15 mouse cellular contexts compared by ENCODE assay signal in genomic region chr9:60316510-60316909, GRCm38 (mm10).
DNase-seq lines count a peak whose midpoint lies in the region; ATAC-seq and TF ChIP-seq lines count a peak whose summit lies in the region.
"Had no signal": no experiment of that assay in that cellular context is flagged by ENCODE, and none has a peak within 500 bp of the region (broad histone marks: within the 10 kb centered on the region; RNA-seq: fewer than 3 reads in every experiment).

No protein-coding gene starts in this region.

- H3K4me1 ChIP-seq in heart, postnatal 0 days (ENCODE audit: control insufficient read depth, insufficient read depth): peaks cover 11% of the 10 kb centered on the region
- peaks cover 10% of the 10 kb centered on the region; the same call in 1 of the 2 replicates for H3K4me1 ChIP-seq in hindbrain, embryonic 14.5 days (replicated peaks; ENCODE audit: control insufficient read depth, insufficient read depth, low read length)

- no peak overlapping the region for H3K4me3 ChIP-seq in heart, postnatal 0 days (ENCODE audit: low read depth, low read length)
- no peak overlapping the region for H3K4me3 ChIP-seq in hindbrain, embryonic 14.5 days (replicated peaks; ENCODE audit: low read length)
- H3K4me3 ChIP-seq: hindbrain, embryonic 12.5 days; limb, embryonic 15.5 days had no signal

- H3K9ac ChIP-seq in heart, postnatal 0 days (replicated peaks; ENCODE audit: low read depth, low read length): no peak overlapping the region
- no peak overlapping the region for H3K9ac ChIP-seq in hindbrain, embryonic 14.5 days
- H3K9ac ChIP-seq: hindbrain, embryonic 12.5 days; limb, embryonic 15.5 days had no signal

- WGBS in heart, postnatal 0 days: 21% methylated on average over 5 of the region's 5 CpGs
- 89% methylated on average over 5 of the region's 5 CpGs for WGBS in hindbrain, embryonic 14.5 days

- H3K27ac ChIP-seq in heart, postnatal 0 days (ENCODE audit: low read depth): peak overlapping the region; percentile 77
- H3K27ac ChIP-seq in hindbrain, embryonic 14.5 days: no peak overlapping the region
- H3K27ac ChIP-seq: hindbrain, embryonic 12.5 days; limb, embryonic 15.5 days had no signal

- no peak for TF ChIP-seq CTCF in heart, postnatal 0 days (IDR thresholded peaks at IDR 0.05; ENCODE audit: low read depth)

- H3K27me3 ChIP-seq in heart, postnatal 0 days (ENCODE audit: control insufficient read depth, insufficient read depth, low read length): no peaks in the 10 kb centered on the region
- no peaks in the 10 kb centered on the region for H3K27me3 ChIP-seq in hindbrain, embryonic 14.5 days (ENCODE audit: control insufficient read depth, insufficient read depth, low read length)
- H3K27me3 ChIP-seq: hindbrain, embryonic 12.5 days; limb, embryonic 15.5 days had no signal

- TF ChIP-seq EP300 in heart, postnatal 0 days (IDR thresholded peaks at IDR 0.05; ENCODE audit: low read depth): no peak

- peak; percentile 37; the same call in 1 of the 2 replicates for ATAC-seq in heart, postnatal 0 days (ENCODE audit: insufficient read depth, low read depth)
- no peak for ATAC-seq in hindbrain, embryonic 14.5 days (ENCODE audit: low FRiP score)
- ATAC-seq: forebrain, embryonic 16.5 days; midbrain, embryonic 16.5 days had no signal

- peak; percentile 55 to 61 for DNase-seq in cerebellum, postnatal 25 days
- DNase-seq in cerebellum, postnatal 4 days (ENCODE audit: low spot score in 2 of 2): no peak
- peak; percentile 25 for DNase-seq in lung, postnatal 10 days
- DNase-seq in lung, adult 18-20 months: no peak
- DNase-seq in heart, postnatal 0 days (ENCODE audit: low spot score): peak; percentile 49
- peak; percentile 55 for DNase-seq in skeletal muscle tissue, adult 2 months (ENCODE audit: low read depth, low spot score)
- no peak for DNase-seq in hindbrain, embryonic 14.5 days (ENCODE audit: low spot score)
- DNase-seq in adrenal gland, adult (ENCODE audit: inconsistent age in 2 of 2, low spot score in 1 of 2): no peak
- DNase-seq: right cerebral cortex, postnatal 25 days; thymus, adult 18-20 months had no signal

- H3K36me3 ChIP-seq in heart, postnatal 0 days (replicated peaks; ENCODE audit: control insufficient read depth, insufficient read depth, low read length): no peaks in the 10 kb centered on the region
- H3K36me3 ChIP-seq in hindbrain, embryonic 14.5 days (replicated peaks; ENCODE audit: control insufficient read depth, insufficient read depth): no peaks in the 10 kb centered on the region
- H3K36me3 ChIP-seq: G1E; hindbrain, embryonic 12.5 days; limb, embryonic 15.5 days had no signal

- H3K9me3 ChIP-seq in heart, postnatal 0 days (replicated peaks; ENCODE audit: control insufficient read depth, low read length): no peaks in the 10 kb centered on the region
- H3K9me3 ChIP-seq in hindbrain, embryonic 14.5 days (ENCODE audit: control insufficient read depth, low read length): no peaks in the 10 kb centered on the region
- H3K9me3 ChIP-seq: G1E; hindbrain, embryonic 12.5 days; limb, embryonic 15.5 days had no signal

- H3K4me2 ChIP-seq in heart, postnatal 0 days (ENCODE audit: low read depth, low read length): no peak overlapping the region
- H3K4me2 ChIP-seq in hindbrain, embryonic 14.5 days (replicated peaks): no peak overlapping the region
- H3K4me2 ChIP-seq: hindbrain, embryonic 12.5 days; limb, embryonic 15.5 days had no signal

Comparison
In these comparisons a context has a peak if more than half of its experiments do, and no peak if none do; other contexts are left out.
1. DNase-seq: peak in cerebellum, postnatal 25 days (2 of 2), lung, postnatal 10 days (single experiment), heart, postnatal 0 days (single experiment) and skeletal muscle tissue, adult 2 months (single experiment); none in cerebellum, postnatal 4 days (0 of 2), lung, adult 18-20 months (0 of 2), hindbrain, embryonic 14.5 days (single experiment) and adrenal gland, adult (0 of 2).